Mouse (Mus musculus) effector memory CD4-positive, alpha-beta T cell, adult 7 months (primary cell): ENCODE measurements around the gene Gm20388. TPM values are rescaled to one million over a fixed set of nuclear protein-coding genes. Genes with fewer than 3 reads are reported as not detected.

Experiments
- polyA plus RNA-seq: library from polyadenylated mRNA; unstranded; fragments of 100-300 nt; shearing (Covaris generic); gene quantifications from one replicate; pipeline ENCODE4 v1.2.1, GENCODE M21; 2017

Gene Gm20388
- polyA plus RNA-seq, 1 experiment from 2014 or later = 2.2 TPM

GRCm38 (mm10) chr8:123518667-123519066 lies 3608.0 kb downstream of the Gm20388 start, which contains the start of gene Gas8:
TSS of gene Gas8 (plus strand) at chr8:123518834.

GRCm38 (mm10) chr8:123653308-123653993 lies 3742.8 kb downstream of the Gm20388 start, which contains the start of gene Rhou:
TSS of gene Rhou (plus strand) at chr8:123653929.

GRCm38 (mm10) chr8:123805718-123806373 lies 3895.2 kb downstream of the Gm20388 start, which contains the start of gene Rab4a:
TSS of gene Rab4a (plus strand) at chr8:123805985.

GRCm38 (mm10) chr8:123859648-123860259 lies 3949.1 kb downstream of the Gm20388 start, which contains the start of gene Ccsap:
TSS of gene Ccsap (minus strand) at chr8:123860209.

GRCm38 (mm10) chr8:123894502-123895097 lies 3984.0 kb downstream of the Gm20388 start, which contains the start of gene Acta1:
TSS of gene Acta1 (minus strand) at chr8:123894751.

GRCm38 (mm10) chr8:123948942-123949685 lies 4038.5 kb downstream of the Gm20388 start, which contains the start of gene Nup133:
TSS of gene Nup133 (minus strand) at chr8:123949265.

GRCm38 (mm10) chr8:123982826-123983400 lies 4072.3 kb downstream of the Gm20388 start, which contains the start of gene Abcb10:
TSS of gene Abcb10 (minus strand) at chr8:123983122.

GRCm38 (mm10) chr8:124021237-124022227 lies 4110.9 kb downstream of the Gm20388 start, which contains the start of the genes Taf5l and Urb2:
TSS of gene Taf5l (minus strand) at chr8:124021397.
TSS of gene Urb2 (plus strand) at chr8:124021508.

GRCm38 (mm10) chr8:124231176-124231484 lies 4320.5 kb downstream of the Gm20388 start, which contains the start of gene Galnt2:
TSS of gene Galnt2 (plus strand) at chr8:124231391.

Other genes with a start within 250 kb of the Gm20388 start
- gene Wfdc1, start 244.5 kb upstream of the Gm20388 start, polyA plus RNA-seq = not detected
- not detected for gene Atp2c2, start 210.8 kb upstream of the Gm20388 start, polyA plus RNA-seq
- gene Tldc1, start 132.4 kb upstream of the Gm20388 start, polyA plus RNA-seq = 1.7 TPM
- gene Cotl1, start 70.3 kb upstream of the Gm20388 start, polyA plus RNA-seq = 231 TPM
- 8.6 TPM for gene Klhl36, start 48.6 kb upstream of the Gm20388 start, polyA plus RNA-seq
- gene Usp10, start 481 bp upstream of the Gm20388 start, polyA plus RNA-seq = 106 TPM
- gene Crispld2, start 81.6 kb downstream of the Gm20388 start, polyA plus RNA-seq = 0.39 TPM
- 38.5 TPM for gene Zdhhc7, start 190.6 kb downstream of the Gm20388 start, polyA plus RNA-seq
- gene 6430548M08Rik, start 203.3 kb downstream of the Gm20388 start, polyA plus RNA-seq = 1.6 TPM